Mouse (Mus musculus): ENCODE results near the gene Crot. TPM values are rescaled to one million over a fixed set of nuclear protein-coding genes. Genes with fewer than 3 reads are reported as not detected.

Crot gene
- polyA plus RNA-seq, 1 experiment from 2014 or later: 43.4 TPM

Other genes starting within 250 kb of the Crot start
- gene Abcb1b, start 199.2 kb downstream of the Crot start, polyA plus RNA-seq (2015; fragmentation: Nextera tagmentation; extraction: Ambion mirVana): 3.8 and 4.1 TPM in 2 replicates
- 0.64 and 1.2 TPM in 2 replicates for gene Abcb4, start 103.6 kb downstream of the Crot start, polyA plus RNA-seq (2015; fragmentation: Nextera tagmentation; extraction: Ambion mirVana)
- 21.3 and 27.5 TPM in 2 replicates for gene Tmem243, start 103.3 kb upstream of the Crot start, polyA plus RNA-seq (2015; fragmentation: Nextera tagmentation; extraction: Ambion mirVana)
- 41.8 and 45.6 TPM in 2 replicates for gene Dmtf1, start 164.5 kb upstream of the Crot start, polyA plus RNA-seq (2015; fragmentation: Nextera tagmentation; extraction: Ambion mirVana)

All from thymus, postnatal 0 days (tissue).